Mouse (Mus musculus) G1E (cell line): ENCODE data around the gene Twnk. TPM values are rescaled to one million over a fixed set of nuclear protein-coding genes. Genes with fewer than 3 reads are reported as not detected.
"Not testable (repeated sequence)": the region's sequence is repeated elsewhere in the genome, so short reads cannot be mapped to it uniquely, and the experiment has no call there.

Source experiments
- ATAC-seq: 2 replicates; pipeline ENCODE4 v1.8.0; 2016; ENCODE audit warnings: mild to moderate bottlenecking; ENCODE audit not compliant: insufficient number of reproducible peaks, poor library complexity, low FRiP score, severe bottlenecking; ENCODE audit errors: extremely low read depth
- DNase-seq: peaks from one replicate; pipeline ENCODE4 v3.0.0; 2012; ENCODE audit warnings: low spot score
- H3K27me3 ChIP-seq: 2 replicates; pipeline ENCODE4 v1.6.1; 2012; ENCODE audit warnings: mild to moderate bottlenecking, low read length, inconsistent platforms; ENCODE audit not compliant: insufficient read depth
- H3K36me3 ChIP-seq: replicated peaks from 2 replicates; pipeline ENCODE3; 2012; ENCODE audit warnings: mild to moderate bottlenecking, inconsistent platforms
- H3K4me1 ChIP-seq: 2 replicates; pipeline ENCODE4 v1.6.1; 2012; ENCODE audit warnings: low read depth, low read length, inconsistent platforms, mixed read lengths; ENCODE audit not compliant: insufficient read depth
- H3K4me3 ChIP-seq: 2 replicates; pipeline ENCODE4 v1.5.1; 2012; ENCODE audit warnings: low read depth, mild to moderate bottlenecking, inconsistent platforms, low read length, moderate library complexity, mixed read lengths
- H3K9me3 ChIP-seq: replicated peaks from 2 replicates; pipeline ENCODE4 v1.6.1; 2012; ENCODE audit warnings: inconsistent platforms
- CTCF ChIP-seq: IDR thresholded peaks from 2 replicates; pipeline ENCODE4 v1.5.1; 2012; ENCODE audit warnings: low read depth, low read length, inconsistent platforms, mixed read lengths
- GATA1 ChIP-seq: IDR thresholded peaks from 2 replicates; pipeline ENCODE4 v1.6.1; 2012; ENCODE audit warnings: borderline replicate concordance, low read length, inconsistent platforms, mixed read lengths
- GATA2 ChIP-seq: IDR thresholded peaks from 2 replicates; pipeline ENCODE4 v1.6.1; 2012; ENCODE audit warnings: low read depth, low read length, inconsistent platforms, borderline replicate concordance
- POLR2AphosphoS5 ChIP-seq: IDR thresholded peaks from 2 replicates; pipeline ENCODE4 v1.6.1; 2012; ENCODE audit warnings: low read depth, low read length, inconsistent platforms; ENCODE audit not compliant: insufficient replicate concordance
- TAL1 ChIP-seq: conservative IDR thresholded peaks from 2 replicates; pipeline ENCODE4 v1.6.1; 2012; ENCODE audit warnings: low read depth, low read length, inconsistent platforms, mixed read lengths
- polyA plus RNA-seq: library from polyadenylated mRNA; stranded (reverse); fragments of >175 nt; gene quantifications from 2 replicates; pipeline ENCODE4 v1.2.3, GENCODE M21; 2012
- total RNA-seq, 2 experiments: library from RNA; stranded (forward) in 1 of 2; stranded (reverse) in 1 of 2; fragments of 200-1000 nt in 1 of 2; fragments of >200 nt in 1 of 2; fragmentation: Nextera tagmentation in 1 of 2; gene quantifications; 2 replicates each; pipeline ENCODE4 v1.2.3; 2014 to 2017

The Twnk gene
- total and polyA plus RNA-seq, 3 experiments, result 14.7 to 22.4 (median 22.0) TPM

- ATAC-seq (no peak), DNase-seq (no peak)
- Histone ChIP-seq H3K27me3 (peaks cover 51% of the 10 kb centered on the region), H3K4me1 (peaks cover 21% of the 10 kb centered on the region), H3K9me3 (no peaks in the 10 kb centered on the region), H3K36me3 (no peaks in the 10 kb centered on the region), H3K4me3 (no peak overlapping the region)
- no peak for TF ChIP-seq GATA1
- no peak for TF ChIP-seq POLR2AphosphoS5
- TF ChIP-seq TAL1, result no peak
- TF ChIP-seq CTCF, result peak; percentile 35
- TF ChIP-seq GATA2, result no peak
Measured at GRCm38 (mm10) chr19:45036867-45037266, 31.4 kb downstream of the Twnk start.

- Histone ChIP-seq H3K27me3 (peaks cover 52% of the 10 kb centered on the region), H3K4me1 (peaks cover 14% of the 10 kb centered on the region)
- H3K36me3 ChIP-seq, ATAC-seq, H3K4me3 ChIP-seq, H3K9me3 ChIP-seq, DNase-seq: not testable (repeated sequence)
Measured at GRCm38 (mm10) chr19:45038198-45038597, 32.7 kb downstream of the Twnk start.

GRCm38 (mm10) chr19:45040214-45040613 lies 34.8 kb downstream of the Twnk start:
- TF ChIP-seq GATA2 (no peak), POLR2AphosphoS5 (no peak), TAL1 (no peak), GATA1 (no peak), CTCF (no peak)
- DNase-seq (no peak), ATAC-seq (no peak)
- Histone ChIP-seq H3K4me3 (no peak overlapping the region), H3K36me3 (no peaks in the 10 kb centered on the region), H3K4me1 (peaks cover 14% of the 10 kb centered on the region), H3K27me3 (peaks cover 66% of the 10 kb centered on the region), H3K9me3 (no peaks in the 10 kb centered on the region)

- ATAC-seq, result no peak
- Histone ChIP-seq H3K36me3 (peaks cover 7% of the 10 kb centered on the region), H3K4me3 (no peak overlapping the region), H3K27me3 (peaks cover 58% of the 10 kb centered on the region), H3K9me3 (no peaks in the 10 kb centered on the region), H3K4me1 (peaks cover 29% of the 10 kb centered on the region)
- TF ChIP-seq TAL1 (no peak), CTCF (no peak), GATA2 (no peak), POLR2AphosphoS5 (no peak), GATA1 (no peak)
- DNase-seq, result no peak
Measured at GRCm38 (mm10) chr19:45044389-45044927, 39.0 kb downstream of the Twnk start.

GRCm38 (mm10) chr19:45045236-45045635 lies 39.8 kb downstream of the Twnk start:
- ATAC-seq (no peak), DNase-seq (no peak)
- TF ChIP-seq POLR2AphosphoS5, result no peak
- no peak for TF ChIP-seq GATA2
- no peak for TF ChIP-seq TAL1
- TF ChIP-seq GATA1, result no peak
- TF ChIP-seq CTCF, result no peak
- H3K4me1 ChIP-seq, result peaks cover 33% of the 10 kb centered on the region
- H3K9me3 ChIP-seq, result no peaks in the 10 kb centered on the region
- H3K36me3 ChIP-seq, result peaks cover 15% of the 10 kb centered on the region
- H3K4me3 ChIP-seq, result no peak overlapping the region
- peaks cover 50% of the 10 kb centered on the region for H3K27me3 ChIP-seq

- H3K9me3 ChIP-seq, result no peaks in the 10 kb centered on the region
- DNase-seq, result no peak
- peaks cover 46% of the 10 kb centered on the region for H3K27me3 ChIP-seq
- no peak for ATAC-seq
- TF ChIP-seq GATA2 (no peak), GATA1 (no peak), CTCF (no peak), TAL1 (no peak), POLR2AphosphoS5 (no peak)
- H3K4me3 ChIP-seq, result no peak within 1 kb of the TSS
- peaks cover 19% of the 10 kb centered on the region for H3K36me3 ChIP-seq
- peaks cover 33% of the 10 kb centered on the region for H3K4me1 ChIP-seq
Measured at GRCm38 (mm10) chr19:45045651-45046050, 40.2 kb downstream of the Twnk start, which contains the start of gene Pdzd7. TSS of gene Pdzd7 (minus strand) at chr19:45045717.
